ENCODE assay signal across 26 mouse cellular contexts in genomic region chr9:67610696-67611095, GRCm38 (mm10).
"Had no signal": no experiment of that assay in that cellular context is flagged by ENCODE, and none has a peak within 500 bp of the region (broad histone marks: within the 10 kb centered on the region; RNA-seq: fewer than 3 reads in every experiment).

No protein-coding gene starts in this region.

- H3K4me3 ChIP-seq: gastrocnemius, adult 2 months; heart, adult 2 months; heart, embryonic 13.5 days; heart, embryonic 15.5 days; hindbrain, embryonic 10.5 days; hindbrain, embryonic 12.5 days; intestine, embryonic 15.5 days; kidney, embryonic 15.5 days; layer of hippocampus, adult 2 months; left cerebral cortex, adult 2 months; limb, embryonic 13.5 days; limb, embryonic 15.5 days; liver, embryonic 12.5 days had no signal

- H3K36me3 ChIP-seq: heart, embryonic 13.5 days; heart, embryonic 15.5 days; hindbrain, embryonic 10.5 days; hindbrain, embryonic 12.5 days; intestine, embryonic 15.5 days; kidney, embryonic 15.5 days; limb, embryonic 13.5 days; limb, embryonic 15.5 days; liver, embryonic 12.5 days had no signal

- H3K27ac ChIP-seq: gastrocnemius, adult 2 months; heart, adult 2 months; heart, embryonic 13.5 days; heart, embryonic 15.5 days; hindbrain, embryonic 10.5 days; hindbrain, embryonic 12.5 days; hindbrain, embryonic 14.5 days; intestine, embryonic 15.5 days; kidney, embryonic 15.5 days; layer of hippocampus, adult 2 months; left cerebral cortex, adult 2 months; limb, embryonic 13.5 days; limb, embryonic 15.5 days; liver, embryonic 12.5 days had no signal

- H3K4me1 ChIP-seq: liver, embryonic 12.5 days had no signal

- H3K27me3 ChIP-seq: heart, embryonic 13.5 days; heart, embryonic 15.5 days; hindbrain, embryonic 12.5 days; intestine, embryonic 15.5 days; kidney, embryonic 15.5 days; limb, embryonic 13.5 days; limb, embryonic 15.5 days had no signal

- H3K9ac ChIP-seq: heart, embryonic 13.5 days; heart, embryonic 15.5 days; hindbrain, embryonic 12.5 days; hindbrain, embryonic 14.5 days; intestine, embryonic 15.5 days; kidney, embryonic 15.5 days; limb, embryonic 13.5 days; limb, embryonic 15.5 days; liver, embryonic 12.5 days had no signal

- H3K4me2 ChIP-seq: heart, embryonic 11.5 days; heart, embryonic 13.5 days; heart, embryonic 15.5 days; hindbrain, embryonic 12.5 days; hindbrain, embryonic 14.5 days; intestine, embryonic 15.5 days; kidney, embryonic 15.5 days; limb, embryonic 13.5 days; limb, embryonic 15.5 days; liver, embryonic 12.5 days had no signal

- DNase-seq: gastrocnemius, adult 2 months; gastrocnemius, postnatal 10 days; gastrocnemius, postnatal 25 days; heart, adult 2 months; heart, postnatal 4 days; kidney, adult 18-20 months; kidney, adult 9 months; kidney, postnatal 10 days; kidney, postnatal 25 days; kidney, postnatal 4 days had no signal

- ATAC-seq: hindbrain, embryonic 16.5 days; inflammation-experienced regulatory T-cells, adult 6 months; intestine, embryonic 15.5 days; intestine, postnatal 0 days; liver, embryonic 12.5 days had no signal

- H3K9me3 ChIP-seq: heart, embryonic 13.5 days; heart, embryonic 15.5 days; hindbrain, embryonic 10.5 days; hindbrain, embryonic 12.5 days; intestine, embryonic 15.5 days; kidney, embryonic 15.5 days; limb, embryonic 13.5 days; limb, embryonic 15.5 days; liver, embryonic 12.5 days had no signal
